Mouse (Mus musculus) megakaryocyte, adult 5-6 weeks (primary cell): ENCODE measurements around the gene Igfbpl1. TPM values are rescaled to one million over a fixed set of nuclear protein-coding genes. Genes with fewer than 3 reads are reported as not detected.
A peak's percentile ranks its signal among the peaks of the same experiment; 100 is the strongest.

Experiments
- ATAC-seq: 2 replicates; pipeline ENCODE4 v1.8.0; 2016; ENCODE audit warnings: mild to moderate bottlenecking, inconsistent platforms; ENCODE audit not compliant: poor library complexity, severe bottlenecking
- total RNA-seq, 2 experiments: library from RNA; stranded (forward) in 1 of 2; stranded (reverse) in 1 of 2; fragments of 153-499, 151-499 nt in 1 of 2; fragments of 221-1000, 200-1000 nt in 1 of 2; gene quantifications; 2 replicates each; pipeline versions ENCODE4 v1.2.3 to v1.2.4; 2015 to 2017

Igfbpl1 gene
- total RNA-seq, 2 experiments from 2014 or later = not detected

- ATAC-seq = no peak
These were observed 3.7 kb downstream of the Igfbpl1 start for GRCm38 (mm10) chr4:45822781-45823575.

GRCm38 (mm10) chr4:45821995-45822394 is 4.7 kb downstream of the Igfbpl1 start:
- ATAC-seq = no peak

DNA sequence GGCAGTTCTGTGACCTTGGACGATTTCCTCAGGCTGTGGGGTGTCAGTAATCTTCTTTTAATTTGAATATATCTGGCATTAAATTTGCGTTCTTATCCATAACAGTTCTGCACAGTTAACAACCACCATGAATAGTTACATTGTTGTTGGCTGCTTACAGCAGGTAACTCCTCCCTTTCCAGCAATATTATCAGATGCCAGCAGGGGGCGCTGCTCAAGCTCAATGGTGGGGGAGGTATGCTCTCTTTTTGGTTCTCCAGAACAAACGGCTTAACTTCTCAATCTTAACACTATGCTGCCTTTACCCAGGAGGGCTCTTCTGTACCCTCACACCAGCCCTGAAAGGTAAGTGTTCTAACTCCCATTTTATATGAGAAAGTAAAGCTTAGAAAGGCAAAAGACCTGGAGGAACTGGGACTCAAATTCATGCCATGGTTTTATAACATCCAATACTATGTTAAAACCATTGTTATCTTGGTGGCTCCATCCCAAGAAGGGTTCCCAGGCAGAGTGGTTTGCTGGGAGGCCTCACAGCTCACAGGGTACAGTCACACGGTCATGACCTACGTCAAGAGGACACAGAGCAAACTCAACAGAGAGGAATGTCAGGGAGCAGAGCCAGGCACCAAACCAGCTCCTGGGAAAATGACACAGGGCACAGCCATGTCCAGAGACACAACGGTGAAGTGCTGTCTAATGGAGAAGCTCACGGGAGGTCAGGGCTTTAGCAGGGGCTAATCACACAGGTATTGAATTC is 6.5 kb downstream of the Igfbpl1 start:
- ATAC-seq = peak; percentile 57

DNA sequence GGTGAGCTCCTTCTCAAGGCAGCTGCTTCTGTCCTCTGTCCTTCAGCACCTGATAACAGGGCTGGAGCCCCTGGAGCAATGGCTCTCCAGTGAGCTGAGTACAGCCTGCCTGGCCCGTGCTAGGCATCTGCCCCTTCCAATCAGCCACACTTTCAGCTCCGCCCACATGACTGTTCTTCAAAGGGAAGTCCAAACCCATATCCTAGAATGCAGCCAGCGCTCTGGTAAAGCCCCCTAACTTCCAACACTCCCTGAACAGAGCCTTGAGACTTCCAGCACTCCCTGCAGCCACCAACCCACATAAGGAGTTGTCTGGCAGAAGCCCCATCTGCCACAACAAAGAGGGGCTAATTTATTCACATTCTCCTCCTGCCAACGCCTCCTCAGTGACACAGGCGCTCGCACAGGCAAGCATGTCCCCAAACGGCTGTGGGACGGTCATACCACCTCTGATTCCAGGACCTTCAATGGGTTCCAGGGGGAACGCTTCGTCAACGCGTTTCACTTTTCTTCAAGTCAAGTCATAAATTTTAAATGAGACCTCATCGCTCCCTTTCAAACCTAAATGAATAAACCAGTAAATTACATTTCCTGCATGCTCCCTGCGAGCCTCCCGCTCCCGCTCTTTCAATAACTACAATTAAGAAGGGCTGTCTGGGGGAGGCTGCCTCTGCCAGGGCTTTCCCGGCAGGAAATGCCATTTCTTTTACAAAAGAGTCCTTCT is 7.4 kb downstream of the Igfbpl1 start:
- 0 out of 2 replicates have a peak, but pooled peaks have one; percentile 23 for ATAC-seq

DNA sequence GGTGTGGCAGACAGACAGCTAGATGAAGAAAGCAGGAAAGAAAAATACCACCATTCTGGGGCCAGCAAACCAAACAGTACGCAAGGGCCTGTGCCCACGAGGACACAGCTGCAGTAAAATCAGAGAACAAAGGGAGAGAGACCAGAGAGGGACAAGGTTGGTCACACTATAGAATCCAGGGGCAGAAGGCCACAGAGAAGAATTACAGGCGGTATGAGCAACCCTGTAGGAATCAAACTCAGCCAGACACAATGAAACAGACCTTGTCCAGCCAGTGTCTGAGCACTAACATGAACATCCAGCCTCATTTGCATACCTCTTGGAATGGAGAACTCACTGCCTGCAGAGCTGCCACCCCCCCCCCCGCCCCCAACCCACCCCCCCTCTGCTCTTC is 7.9 kb downstream of the Igfbpl1 start:
- ATAC-seq = peak; percentile 20; the same call in 1 of the 2 replicates

- no peak for ATAC-seq
These were observed 11.2 kb downstream of the Igfbpl1 start for GRCm38 (mm10) chr4:45815542-45815941.

GRCm38 (mm10) chr4:45811250-45811649 is 15.5 kb downstream of the Igfbpl1 start:
- ATAC-seq = no peak

DNA sequence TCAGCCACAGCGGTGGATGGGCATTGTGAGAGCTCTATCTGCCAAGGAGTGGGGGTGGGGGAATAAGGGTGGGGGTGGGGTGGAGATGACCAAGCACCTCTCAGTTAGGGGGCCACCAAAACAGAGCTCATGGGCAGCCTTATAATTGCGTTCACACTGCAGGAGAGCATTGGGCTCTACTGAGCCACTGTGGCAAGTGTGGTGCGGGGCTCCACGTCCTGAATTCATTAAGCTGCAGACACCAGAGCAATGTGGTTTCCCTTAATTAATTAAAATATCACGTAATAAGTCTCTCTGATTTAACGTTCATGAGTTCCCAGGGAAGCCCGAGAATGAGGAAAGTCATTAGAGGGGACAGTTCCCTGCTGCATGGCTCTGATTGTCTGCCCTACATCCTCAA is 18.7 kb downstream of the Igfbpl1 start:
- no peak for ATAC-seq

- ATAC-seq = no peak
These were observed 23.8 kb downstream of the Igfbpl1 start for GRCm38 (mm10) chr4:45802900-45803299.

DNA sequence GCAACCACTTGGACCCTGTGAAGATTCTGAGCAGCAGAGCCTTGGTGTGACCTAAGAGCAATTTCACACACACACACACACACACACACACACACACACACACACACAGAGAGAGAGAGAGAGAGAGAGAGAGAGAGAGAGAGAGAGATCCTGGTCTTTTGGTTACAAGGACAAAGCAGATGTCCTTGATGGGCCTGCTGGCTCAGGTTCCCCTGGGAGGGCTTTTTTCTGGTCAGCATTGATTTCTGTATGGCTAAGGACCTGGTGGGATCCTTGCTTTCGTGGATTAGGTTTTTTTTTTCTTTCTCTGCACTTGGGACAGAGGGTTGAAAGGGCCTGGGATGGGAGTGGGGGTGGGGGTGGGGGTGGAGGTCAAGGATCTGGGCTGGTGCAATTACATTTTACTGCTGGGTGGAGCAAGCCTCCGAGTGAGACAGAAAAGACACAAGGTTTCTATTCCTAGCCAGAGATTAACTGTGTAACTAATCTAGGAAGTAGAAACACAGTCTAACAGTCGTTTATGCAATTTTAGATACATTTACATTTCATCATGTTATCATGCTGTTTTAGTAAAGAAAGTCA is 26.7 kb downstream of the Igfbpl1 start:
- ATAC-seq = no peak

- ATAC-seq = peak; percentile 92
These were observed 27.8 kb downstream of the Igfbpl1 start, which contains the start of gene Aldh1b1 for GRCm38 (mm10) chr4:45798964-45799363. Aldh1b1 (plus strand) TSS chr4:45799022.

DNA sequence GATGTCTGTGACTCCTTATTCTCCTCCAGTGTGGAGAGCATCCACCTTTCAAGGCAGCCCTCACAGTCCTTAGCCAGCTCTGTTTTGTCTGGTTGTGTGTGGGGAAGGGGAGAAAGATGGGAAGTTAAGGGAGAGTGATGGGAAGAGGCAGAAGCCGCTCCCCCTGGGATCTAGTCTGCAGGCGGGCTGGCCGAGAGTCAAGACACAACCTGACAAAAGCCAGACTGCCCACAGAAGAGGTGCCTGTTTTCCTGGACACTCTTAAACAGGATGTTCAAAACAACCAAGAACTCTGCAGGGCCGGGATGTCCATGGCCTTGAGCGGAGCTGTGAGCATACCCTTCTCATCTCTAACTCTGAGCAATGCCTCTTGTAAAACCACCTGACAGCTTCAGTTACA is 30.0 kb downstream of the Igfbpl1 start:
- no peak for ATAC-seq

GRCm38 (mm10) chr4:45795191-45795811 is 31.4 kb downstream of the Igfbpl1 start:
- ATAC-seq = peak; percentile 37

GRCm38 (mm10) chr4:45790018-45790417 is 36.7 kb downstream of the Igfbpl1 start:
- no peak for ATAC-seq

DNA sequence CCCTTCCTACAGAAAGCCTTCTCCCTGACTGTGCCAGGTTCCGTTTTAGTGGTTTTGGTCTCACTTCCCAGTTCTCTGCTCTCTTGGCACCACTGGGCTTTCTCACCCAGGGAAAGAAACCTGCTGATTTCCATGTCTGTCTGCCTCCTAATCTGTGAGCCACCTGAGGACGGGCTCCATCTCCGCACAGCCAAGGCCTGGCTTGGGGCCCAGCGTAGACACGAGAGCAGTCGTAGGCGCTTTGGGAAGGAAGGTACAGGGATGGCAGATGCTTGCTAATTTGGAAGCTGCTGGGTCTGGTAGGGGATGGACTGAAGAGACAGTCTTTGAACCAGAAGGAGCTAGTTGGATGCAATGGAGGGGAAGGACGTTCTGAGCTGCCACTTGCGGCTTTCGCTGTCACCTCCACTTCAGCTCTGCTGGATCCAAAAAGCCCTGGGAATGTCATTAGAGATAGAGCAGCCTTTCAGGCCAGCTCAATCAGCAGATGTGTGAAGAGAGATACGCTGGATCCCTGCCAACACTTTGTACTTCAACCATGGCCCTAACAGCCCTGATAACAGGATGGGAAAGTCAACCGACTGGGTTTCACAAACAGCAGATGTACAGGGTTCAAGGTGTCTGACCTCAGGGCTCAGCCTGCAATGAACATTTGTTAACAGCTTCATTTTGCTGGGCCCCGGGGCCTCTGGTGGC is 37.3 kb downstream of the Igfbpl1 start:
- peak; percentile 74 for ATAC-seq

- peak; percentile 38 for ATAC-seq
These were observed 38.2 kb downstream of the Igfbpl1 start for GRCm38 (mm10) chr4:45788446-45789081.

- ATAC-seq = no peak
These were observed 40.0 kb downstream of the Igfbpl1 start for GRCm38 (mm10) chr4:45786674-45787073.

GRCm38 (mm10) chr4:45785959-45786358 is 40.8 kb downstream of the Igfbpl1 start:
- no peak for ATAC-seq

DNA sequence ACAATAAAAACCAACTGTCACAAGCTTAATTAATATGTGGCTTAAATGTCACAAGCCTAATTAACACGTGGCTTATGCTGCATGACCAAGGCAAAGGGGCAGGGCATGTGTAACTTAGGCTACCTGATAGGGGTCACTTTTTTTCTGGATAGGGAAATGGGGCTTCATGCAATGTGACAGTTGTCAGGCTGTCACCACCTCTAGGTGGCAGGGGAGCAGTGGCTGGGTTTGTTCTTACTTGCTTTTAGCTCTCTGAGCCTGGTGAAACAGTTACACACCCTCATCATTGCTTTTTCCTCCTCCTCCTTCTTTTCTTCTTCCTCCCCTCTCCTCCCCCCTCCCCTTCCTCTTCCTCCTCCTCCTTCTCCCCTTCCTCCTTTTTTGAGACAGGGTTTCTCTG is 43.1 kb downstream of the Igfbpl1 start:
- no peak for ATAC-seq
